Mouse (Mus musculus): Measurements from ENCODE around the gene Bdnf. TPM values are rescaled to one million over a fixed set of nuclear protein-coding genes. Genes with fewer than 3 reads are reported as not detected.

The Bdnf gene
- total and polyA plus RNA-seq, 3 experiments = 0.04 TPM; not detected in 2

- dilution Hi-C loops (cut with MboI; ENCODE audit: extremely low pct_ligation_motif_present, extremely low pct_unique_long_range_greater_than_20kb, low sequenced_read_pairs) = no loop called here
These were observed 4.0 kb downstream of the Bdnf start for GRCm38 (mm10) chr2:109678454-109678853.

GRCm38 (mm10) chr2:109679446-109679845, 4.9 kb downstream of the Bdnf start:
- no peak overlapping the region for H3K9ac ChIP-seq (ENCODE audit: insufficient read depth, low read depth)
- no peak overlapping the region for H3K27ac ChIP-seq (ENCODE audit: insufficient read depth, low read depth)
- H3K27me3 ChIP-seq (replicated peaks) = no peaks in the 10 kb centered on the region
- no peak for DNase-seq (ENCODE audit: extremely low read depth)
- H3K79me2 ChIP-seq (replicated peaks; ENCODE audit: control insufficient read depth, extremely low read depth, insufficient read depth, poor library complexity, severe bottlenecking) = no peaks in the 10 kb centered on the region
- H3K4me1 ChIP-seq (ENCODE audit: control insufficient read depth in 1 of 2, insufficient read depth in 2 of 2) = no peaks in the 10 kb centered on the region
- no peaks in the 10 kb centered on the region for H3K9me3 ChIP-seq (replicated peaks; ENCODE audit: low read length)
- in situ Hi-C loops (cut with MboI; ENCODE audit: low pct_ligation_motif_present, low pct_unique_long_range_greater_than_20kb, low sequenced_read_pairs) (loop anchor here (25.0 kb wide), 2 partner anchors 792 to 967 kb away; no protein-coding TSS in a partner anchor), dilution Hi-C loops (cut with MboI; ENCODE audit: extremely low pct_ligation_motif_present, extremely low pct_unique_long_range_greater_than_20kb, low sequenced_read_pairs) (no loop called here)
- no peak overlapping the region for H3K4me2 ChIP-seq (ENCODE audit: insufficient read depth, low read depth, poor library complexity, severe bottlenecking)
- no peak overlapping the region for H3K4me3 ChIP-seq (replicated peaks in 1 of 3; ENCODE audit: low read depth in 2 of 3, low read length in 2 of 3, poor library complexity in 1 of 3)
- TF ChIP-seq TBP (conservative IDR thresholded peaks at IDR 0.05; ENCODE audit: low read depth, low read length) = no peak
- TF ChIP-seq HCFC1 (IDR thresholded peaks at IDR 0.05; ENCODE audit: low read depth, low read length) = no peak
- no peak for TF ChIP-seq MAX (IDR thresholded peaks at IDR 0.05; ENCODE audit: low read length)
- no peak for TF ChIP-seq KAT2A (IDR thresholded peaks at IDR 0.05; ENCODE audit: insufficient replicate concordance, low read length)
- TF ChIP-seq POLR2AphosphoS2 (IDR thresholded peaks at IDR 0.05; ENCODE audit: low read depth, low read length) = no peak
- TF ChIP-seq RCOR1 (conservative IDR thresholded peaks at IDR 0.05; ENCODE audit: low read depth, low read length) = no peak
- no peak for TF ChIP-seq PAX5 (IDR thresholded peaks at IDR 0.05; ENCODE audit: low read length)
- no peak for TF ChIP-seq SMC3 (IDR thresholded peaks at IDR 0.05; ENCODE audit: low read depth, low read length)
- no peak for TF ChIP-seq CTCF (conservative IDR thresholded peaks at IDR 0.05 in 1 of 2, IDR thresholded peaks at IDR 0.05 in 1 of 2; ENCODE audit: low read depth in 2 of 2, low read length in 2 of 2)
- TF ChIP-seq MEF2A (IDR thresholded peaks at IDR 0.05; ENCODE audit: borderline replicate concordance, low read depth, low read length) = no peak
- no peaks in the 10 kb centered on the region for H3K36me3 ChIP-seq (replicated peaks in 1 of 2; ENCODE audit: control insufficient read depth in 1 of 2, insufficient read depth in 1 of 2, low read length in 1 of 2)

More at GRCm38 (mm10) chr2:109678454-109678853, 4.0 kb downstream of the Bdnf start:
- H3K4me3 ChIP-seq (replicated peaks in 1 of 3; ENCODE audit: low read depth in 2 of 3, low read length in 2 of 3, poor library complexity in 1 of 3) = no peak overlapping the region
- TF ChIP-seq ZC3H11A (IDR thresholded peaks at IDR 0.05; ENCODE audit: low read depth, low read length) = no peak
- no peak for TF ChIP-seq NELFE (IDR thresholded peaks at IDR 0.05; ENCODE audit: low read depth, low read length)
- no peak for TF ChIP-seq ELF1 (IDR thresholded peaks at IDR 0.05; ENCODE audit: low read depth, low read length)
- TF ChIP-seq UBTF (IDR thresholded peaks at IDR 0.05; ENCODE audit: low read depth, low read length) = no peak
- TF ChIP-seq MAX (IDR thresholded peaks at IDR 0.05; ENCODE audit: low read length) = no peak
- no peak for TF ChIP-seq USF2 (conservative IDR thresholded peaks at IDR 0.05; ENCODE audit: low read depth, low read length)
- H3K4me1 ChIP-seq (ENCODE audit: control insufficient read depth in 1 of 2, insufficient read depth in 2 of 2) = no peaks in the 10 kb centered on the region
- in situ Hi-C loops (cut with MboI; ENCODE audit: low pct_ligation_motif_present, low pct_unique_long_range_greater_than_20kb, low sequenced_read_pairs) = loop anchor here (25.0 kb wide), 2 partner anchors 791 to 966 kb away; no protein-coding TSS in a partner anchor
- H3K9me3 ChIP-seq (replicated peaks; ENCODE audit: low read length) = no peaks in the 10 kb centered on the region
- no peaks in the 10 kb centered on the region for H3K36me3 ChIP-seq (replicated peaks in 1 of 2; ENCODE audit: control insufficient read depth in 1 of 2, insufficient read depth in 1 of 2, low read length in 1 of 2)
- DNase-seq (ENCODE audit: extremely low read depth) = no peak
- H3K9ac ChIP-seq (ENCODE audit: insufficient read depth, low read depth) = no peak overlapping the region
- no peak overlapping the region for H3K27ac ChIP-seq (ENCODE audit: insufficient read depth, low read depth)
- H3K79me2 ChIP-seq (replicated peaks; ENCODE audit: control insufficient read depth, extremely low read depth, insufficient read depth, poor library complexity, severe bottlenecking) = no peaks in the 10 kb centered on the region
- H3K4me2 ChIP-seq (ENCODE audit: insufficient read depth, low read depth, poor library complexity, severe bottlenecking) = no peak overlapping the region
- H3K27me3 ChIP-seq (replicated peaks) = no peaks in the 10 kb centered on the region
